Mouse (Mus musculus) CD4-positive helper T cell, adult 2 months (primary cell): Measurements from ENCODE around the gene Cdh13.

Experiments used
- DNase-seq: peaks from one replicate; pipeline ENCODE4 v3.0.0-alpha.2; 2012; ENCODE audit warnings: low read depth, missing footprints, low spot score

The Cdh13 gene

GRCm38 (mm10) chr8:118283600-118284111, at the start of gene Cdh13:
Gene Cdh13, plus strand, starts transcription at chr8:118283733.
- no peak for DNase-seq

GRCm38 (mm10) chr8:118235626-118236025, 47.9 kb upstream of the Cdh13 start:
- no peak for DNase-seq

GRCm38 (mm10) chr8:118237150-118237620, 46.3 kb upstream of the Cdh13 start:
- DNase-seq: no peak

- DNase-seq: no peak
These were observed 45.4 kb upstream of the Cdh13 start for GRCm38 (mm10) chr8:118238156-118238555.

- no peak for DNase-seq
These were observed 44.3 kb upstream of the Cdh13 start for GRCm38 (mm10) chr8:118239186-118239585.

GRCm38 (mm10) chr8:118249319-118249718, 34.2 kb upstream of the Cdh13 start:
- no peak for DNase-seq

GRCm38 (mm10) chr8:118249923-118250322, 33.6 kb upstream of the Cdh13 start:
- DNase-seq: no peak

GRCm38 (mm10) chr8:118263117-118263516, 20.4 kb upstream of the Cdh13 start:
- no peak for DNase-seq

- no peak for DNase-seq
These were observed 12.7 kb upstream of the Cdh13 start for GRCm38 (mm10) chr8:118270751-118271402.

- no peak for DNase-seq
These were observed 11.0 kb upstream of the Cdh13 start for GRCm38 (mm10) chr8:118272493-118272892.

GRCm38 (mm10) chr8:118274243-118274642, 9.3 kb upstream of the Cdh13 start:
- no peak for DNase-seq

GRCm38 (mm10) chr8:118274688-118275087, 8.8 kb upstream of the Cdh13 start:
- DNase-seq: no peak

GRCm38 (mm10) chr8:118284112-118285029, 838 bp downstream of the Cdh13 start:
- no peak for DNase-seq

- no peak for DNase-seq
These were observed 2.2 kb downstream of the Cdh13 start for GRCm38 (mm10) chr8:118285596-118286281.

GRCm38 (mm10) chr8:118286282-118287180, 3.0 kb downstream of the Cdh13 start:
- DNase-seq: no peak

GRCm38 (mm10) chr8:118287496-118287895, 4.0 kb downstream of the Cdh13 start:
- no peak for DNase-seq

GRCm38 (mm10) chr8:118288259-118288952, 4.9 kb downstream of the Cdh13 start:
- no peak for DNase-seq

GRCm38 (mm10) chr8:118289091-118289490, 5.6 kb downstream of the Cdh13 start:
- no peak for DNase-seq

- no peak for DNase-seq
These were observed 6.0 kb downstream of the Cdh13 start for GRCm38 (mm10) chr8:118289525-118289924.

GRCm38 (mm10) chr8:118290266-118290665, 6.7 kb downstream of the Cdh13 start:
- no peak for DNase-seq
